Mouse (Mus musculus) heart, adult 2 months (tissue): ENCODE measurements at regions not wholly inside any gene's neighbourhood (a gene's known extent, or its start where the extent isn't known, plus 50 kb on each side); places are given as distances from the start of the nearest gene placed in this dataset.
"Not testable (repeated sequence)": the region's sequence is repeated elsewhere in the genome, so short reads cannot be mapped to it uniquely, and the experiment has no call there.

Source experiments
- DNase-seq, 2 experiments: peaks; one replicate each; pipeline ENCODE4 v3.0.0; 2021
- H3K27ac ChIP-seq: fragments of 200-600 bp; 2 replicates; pipeline ENCODE4 v1.8.1; 2022
- H3K27me3 ChIP-seq: fragments of 200-500 bp; 2 replicates; pipeline ENCODE4 v1.6.1; 2012; ENCODE audit warnings: mild to moderate bottlenecking, low read length, inconsistent platforms, mixed read lengths; ENCODE audit not compliant: control insufficient read depth, insufficient read depth
- H3K36me3 ChIP-seq: fragments of 200-500 bp; 2 replicates; pipeline ENCODE4 v1.6.1; 2012; ENCODE audit warnings: low read length, inconsistent platforms; ENCODE audit not compliant: control insufficient read depth, insufficient read depth
- H3K4me1 ChIP-seq: fragments of 200-500 bp; 2 replicates; pipeline ENCODE4 v1.6.1; 2011; ENCODE audit warnings: low read length; ENCODE audit not compliant: control insufficient read depth, insufficient read depth
- H3K4me3 ChIP-seq: fragments of 200-600 bp; 2 replicates; pipeline ENCODE4 v1.8.1; 2022
- H3K79me2 ChIP-seq: fragments of 200-500 bp; replicated peaks from 2 replicates; pipeline ENCODE4 v1.6.1; 2012; ENCODE audit warnings: mild to moderate bottlenecking, inconsistent platforms, low read length, moderate library complexity, mixed read lengths; ENCODE audit not compliant: control insufficient read depth, insufficient read depth
- H3K9ac ChIP-seq: fragments of 200-500 bp; 2 replicates; pipeline ENCODE4 v1.6.1; 2012; ENCODE audit warnings: low read depth, mild to moderate bottlenecking, control low read depth, inconsistent platforms, low read length, mixed read lengths
- CTCF ChIP-seq: fragments of 200-600 bp; IDR thresholded peaks from 2 replicates; pipeline ENCODE4 v1.8.1; 2022; ENCODE audit warnings: antibody characterized with exemption, mild to moderate bottlenecking, moderate library complexity
- EP300 ChIP-seq: fragments of 200-500 bp; IDR thresholded peaks from 2 replicates; pipeline ENCODE4 v1.6.1; 2011; ENCODE audit warnings: low read depth, low read length, control low read depth; ENCODE audit not compliant: insufficient read depth
- POLR2A ChIP-seq: fragments of 200-500 bp; IDR thresholded peaks from 2 replicates; pipeline ENCODE4 v1.6.1; 2011; ENCODE audit warnings: mild to moderate bottlenecking, low read depth, low read length, control low read depth; ENCODE audit not compliant: insufficient read depth
- WGBS: fragments of 180-500 bp; shearing (Covaris S2); methylation state at CpG from one replicate; pipeline ENCODE4 v1.1.7; 2018; 5-methylcytosine and 5-hydroxymethylcytosine counted together
- intact Hi-C: fragments of 180-260 bp; cut with DNase I; formaldehyde crosslinking; loops from one replicate; pipeline ENCODE4 v1.15.1; 2025

- DNase-seq, result no peak
- no peak overlapping the region for H3K27ac ChIP-seq
- no peaks in the 10 kb centered on the region for H3K79me2 ChIP-seq
- intact Hi-C loops, result loop anchor here (10.0 kb wide), 1 partner anchor 1468 kb away; no protein-coding TSS in a partner anchor
- no peak overlapping the region for H3K9ac ChIP-seq
- no peaks in the 10 kb centered on the region for H3K36me3 ChIP-seq
- H3K4me1 ChIP-seq, result no peaks in the 10 kb centered on the region
- no peaks in the 10 kb centered on the region for H3K27me3 ChIP-seq
- no peak overlapping the region for H3K4me3 ChIP-seq
- TF ChIP-seq CTCF (no peak), POLR2A (no peak), EP300 (no peak)
- 77% methylated on average over 1 of the region's 1 CpGs for WGBS
Observed at GRCm38 (mm10) chr13:72572846-72573245, 55.8 kb upstream of the Irx2 start.

- WGBS, result 65% methylated on average over 4 of the region's 4 CpGs
- intact Hi-C loops, result loop anchor here (10.0 kb wide), 1 partner anchor 1469 kb away; no protein-coding TSS in a partner anchor
- H3K27me3 ChIP-seq, H3K4me1 ChIP-seq, H3K4me3 ChIP-seq, DNase-seq, H3K27ac ChIP-seq, H3K79me2 ChIP-seq, H3K36me3 ChIP-seq, H3K9ac ChIP-seq: not testable (repeated sequence)
- TF ChIP-seq CTCF, result peak; percentile 15; the same call in 1 of the 2 replicates
Observed at GRCm38 (mm10) chr13:72574126-72574525, 54.5 kb upstream of the Irx2 start.

DNA sequence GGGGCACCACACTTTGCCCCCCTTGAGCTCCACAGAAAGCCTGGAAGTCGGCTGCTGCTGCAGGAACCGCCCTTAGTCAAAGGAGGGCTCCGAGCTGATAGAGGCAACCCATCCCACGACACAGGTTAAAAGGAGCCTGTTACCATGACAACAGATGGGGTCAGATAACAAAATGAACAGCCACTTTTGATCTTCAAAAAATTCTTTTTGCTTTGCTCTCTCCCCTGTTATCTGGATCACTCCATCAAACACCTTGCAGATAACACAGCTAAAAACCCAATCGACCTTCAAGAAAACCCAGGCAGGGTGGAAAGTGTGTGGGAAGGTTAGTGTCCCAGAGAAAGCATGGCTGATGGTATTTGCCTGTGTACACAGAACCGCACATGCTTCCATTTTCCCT, 52.1 kb upstream of the Irx2 start:
- TF ChIP-seq POLR2A, result no peak
- no peak for TF ChIP-seq CTCF
- TF ChIP-seq EP300, result no peak
- no peak overlapping the region for H3K27ac ChIP-seq
- DNase-seq, result no peak
- WGBS, result 34% methylated on average over 6 of the region's 6 CpGs
- intact Hi-C loops, result loop anchor here (10.0 kb wide), 1 partner anchor 1472 kb away; no protein-coding TSS in a partner anchor
- no peak overlapping the region for H3K4me3 ChIP-seq
- H3K4me1 ChIP-seq, result no peaks in the 10 kb centered on the region
- H3K79me2 ChIP-seq, result no peaks in the 10 kb centered on the region
- H3K36me3 ChIP-seq, result no peaks in the 10 kb centered on the region
- no peak overlapping the region for H3K9ac ChIP-seq
- H3K27me3 ChIP-seq, result no peaks in the 10 kb centered on the region

GRCm38 (mm10) chr13:72578416-72578815, 50.2 kb upstream of the Irx2 start:
- TF ChIP-seq CTCF (no peak), EP300 (no peak), POLR2A (no peak)
- no peak overlapping the region for H3K27ac ChIP-seq
- H3K4me1 ChIP-seq, result no peaks in the 10 kb centered on the region
- DNase-seq, result no peak
- no peaks in the 10 kb centered on the region for H3K27me3 ChIP-seq
- WGBS, result 72% methylated on average over 3 of the region's 3 CpGs
- intact Hi-C loops, result loop anchor here (10.0 kb wide), 1 partner anchor 1474 kb away; no protein-coding TSS in a partner anchor
- no peaks in the 10 kb centered on the region for H3K36me3 ChIP-seq
- H3K4me3 ChIP-seq, result no peak overlapping the region
- no peak overlapping the region for H3K9ac ChIP-seq
- H3K79me2 ChIP-seq, result no peaks in the 10 kb centered on the region
